Mouse (Mus musculus) thymus, adult 2 months (tissue): Measurements from ENCODE around the gene Zyg11a. TPM values are rescaled to one million over a fixed set of nuclear protein-coding genes. Genes with fewer than 3 reads are reported as not detected.
"Not testable (repeated sequence)": the region's sequence is repeated elsewhere in the genome, so short reads cannot be mapped to it uniquely, and the experiment has no call there.

Experiments used
- DNase-seq: peaks from one replicate; pipeline ENCODE4 v3.0.0; 2021
- H3K27ac ChIP-seq: fragments of 200-500 bp; 2 replicates; pipeline ENCODE4 v1.5.1; 2012; ENCODE audit warnings: low read length, control low read depth; ENCODE audit not compliant: control insufficient read depth, insufficient read depth
- H3K27me3 ChIP-seq: fragments of 200-500 bp; 2 replicates; pipeline ENCODE4 v1.6.1; 2012; ENCODE audit warnings: mild to moderate bottlenecking, low read length, moderate library complexity, mixed read lengths; ENCODE audit not compliant: control insufficient read depth, insufficient read depth
- H3K36me3 ChIP-seq: fragments of 200-500 bp; 2 replicates; pipeline ENCODE4 v1.6.1; 2012; ENCODE audit warnings: mild to moderate bottlenecking, low read length, moderate library complexity; ENCODE audit not compliant: control insufficient read depth, insufficient read depth
- H3K4me1 ChIP-seq: fragments of 200-500 bp; replicated peaks from 2 replicates; pipeline ENCODE4 v1.6.1; 2012; ENCODE audit warnings: low read length; ENCODE audit not compliant: control insufficient read depth, insufficient read depth
- H3K4me3 ChIP-seq: fragments of 200-500 bp; 2 replicates; pipeline ENCODE4 v1.5.1; 2012; ENCODE audit warnings: mild to moderate bottlenecking, low read length, control low read depth, moderate library complexity; ENCODE audit not compliant: control insufficient read depth, insufficient read depth
- CTCF ChIP-seq: fragments of 200-500 bp; IDR thresholded peaks from 2 replicates; pipeline ENCODE4 v1.5.1; 2012; ENCODE audit warnings: mild to moderate bottlenecking, control low read depth, low read length, moderate library complexity, borderline replicate concordance; ENCODE audit not compliant: control insufficient read depth, poor library complexity, insufficient read depth; ENCODE audit errors: extremely low read depth
- POLR2A ChIP-seq: fragments of 200-500 bp; IDR thresholded peaks from 2 replicates; pipeline ENCODE4 v1.6.1; 2012; ENCODE audit warnings: mild to moderate bottlenecking, low read length, control low read depth, moderate library complexity; ENCODE audit not compliant: control insufficient read depth, poor library complexity, insufficient read depth; ENCODE audit errors: extremely low read depth
- WGBS: fragments of 180-500 bp; shearing (Covaris S2); methylation state at CpG from one replicate; pipeline ENCODE4 v1.1.7; 2018; 5-methylcytosine and 5-hydroxymethylcytosine counted together
- polyA plus RNA-seq: library from polyadenylated mRNA; depleted of rRNA; stranded (reverse); fragments of >200 nt; gene quantifications from 2 replicates; pipeline ENCODE4 v1.2.3, GENCODE M21; 2012; rRNA removed

Gene Zyg11a
- polyA plus RNA-seq, 1 experiment: 0.24 TPM

DNA sequence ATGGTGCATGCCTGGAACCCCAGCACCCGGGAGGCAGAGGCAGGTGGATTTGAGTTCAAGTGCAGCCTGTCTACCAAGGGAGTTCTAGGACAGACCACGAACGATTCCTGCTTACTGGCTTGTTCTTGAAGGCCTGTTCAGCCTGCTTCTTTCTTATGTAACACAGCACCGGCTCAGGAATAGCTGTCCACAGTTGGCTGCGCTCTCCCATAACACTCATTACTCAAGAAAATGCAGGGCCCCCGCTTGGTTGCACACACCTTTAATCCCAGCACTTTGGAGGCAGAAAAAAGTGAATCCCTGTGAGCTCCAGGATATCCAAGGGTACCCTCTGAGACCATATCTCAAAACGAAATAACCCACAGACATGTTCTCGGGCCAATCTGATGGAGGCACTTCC, 55.9 kb downstream of the Zyg11a start:
- 94% methylated on average over 8 of the region's 8 CpGs for WGBS
- H3K4me1 ChIP-seq: peaks cover 4% of the 10 kb centered on the region

DNA sequence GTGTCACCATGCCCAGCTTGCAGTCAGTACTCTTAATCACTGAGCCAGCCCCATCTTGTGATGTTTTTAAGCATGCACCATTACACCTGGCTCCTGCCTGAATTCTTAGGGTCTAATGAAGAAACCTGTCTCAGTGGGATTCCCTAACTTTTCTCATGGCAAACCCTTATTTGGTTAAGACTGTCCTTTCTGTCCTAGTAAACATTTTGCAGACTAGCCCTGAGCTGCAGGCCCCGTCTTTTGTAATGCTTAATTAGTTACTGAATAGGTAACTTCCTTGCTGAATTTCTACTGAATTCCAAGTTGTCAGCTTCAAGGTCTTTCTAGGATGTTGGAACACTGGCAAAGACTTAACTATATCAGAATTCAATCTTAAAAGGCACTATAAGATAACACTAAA, 62.7 kb downstream of the Zyg11a start:
- not testable (repeated sequence) for H3K36me3 ChIP-seq, H3K4me3 ChIP-seq, DNase-seq, H3K4me1 ChIP-seq, H3K27ac ChIP-seq, H3K27me3 ChIP-seq
- WGBS: 92% methylated on average over 1 of the region's 1 CpGs

More for the DNA sequence above, 55.9 kb downstream of the Zyg11a start:
- H3K4me3 ChIP-seq: no peak overlapping the region
- no peak for DNase-seq
- H3K27ac ChIP-seq: no peak overlapping the region
- no peak for TF ChIP-seq CTCF
- TF ChIP-seq POLR2A: no peak
- H3K27me3 ChIP-seq: no peaks in the 10 kb centered on the region; the same call in 1 of the 2 replicates
- no peaks in the 10 kb centered on the region for H3K36me3 ChIP-seq

DNA sequence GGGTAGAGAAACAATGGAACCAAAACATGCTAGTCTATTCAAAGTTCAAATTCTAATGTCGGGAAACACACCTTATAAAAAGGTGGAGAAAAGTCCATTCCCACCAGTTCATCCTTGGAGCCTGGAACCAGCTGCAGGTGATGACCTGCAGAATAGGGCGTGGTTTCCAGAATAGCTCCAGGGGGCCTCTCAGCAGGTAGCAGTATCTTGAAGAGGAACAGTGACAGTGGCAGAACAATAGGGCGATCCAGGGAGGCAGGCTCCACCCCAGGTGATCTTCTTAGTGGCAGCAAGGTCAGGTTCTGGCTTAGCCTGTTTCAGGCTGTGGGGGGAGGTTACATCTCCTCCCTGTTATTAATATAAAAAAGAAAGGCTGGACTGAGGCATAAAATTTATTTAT, 72.3 kb downstream of the Zyg11a start:
- not testable (repeated sequence) for H3K4me3 ChIP-seq, DNase-seq, H3K27me3 ChIP-seq

DNA sequence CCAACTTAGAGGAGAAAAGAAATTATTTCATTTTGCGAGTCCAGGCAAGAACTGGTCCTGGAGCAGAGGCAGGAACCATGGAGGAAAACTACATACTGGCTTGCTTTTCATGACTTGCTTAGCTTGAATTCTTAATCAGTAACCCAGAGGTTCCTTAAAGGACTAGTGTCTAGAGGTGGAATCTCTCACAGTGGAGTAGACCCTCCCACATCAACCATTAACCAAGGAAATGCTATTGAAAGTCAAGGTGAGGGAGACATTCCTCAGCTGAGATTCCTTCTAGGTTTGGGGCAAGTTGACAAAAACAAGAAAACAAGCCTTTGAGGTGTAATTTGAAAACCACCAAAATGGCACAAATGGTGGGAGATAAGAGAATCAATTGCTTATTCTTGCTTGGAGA, 73.0 kb downstream of the Zyg11a start, which contains the start of gene Scp2:
Gene Scp2, minus strand, starts transcription at position 119 of the 400 bp plus-strand sequence.
- H3K27me3 ChIP-seq: no peaks in the 10 kb centered on the region
- no peak for TF ChIP-seq POLR2A
- TF ChIP-seq CTCF: no peak
- no peaks in the 10 kb centered on the region for H3K36me3 ChIP-seq
- H3K27ac ChIP-seq: no peak within 1 kb of the TSS
- H3K4me3 ChIP-seq: no peak within 1 kb of the TSS
- WGBS: 95% methylated on average over 1 of the region's 1 CpGs
- no peak for DNase-seq
- H3K4me1 ChIP-seq: no peaks in the 10 kb centered on the region

More for the DNA sequence above, 72.3 kb downstream of the Zyg11a start:
- not testable (repeated sequence) for H3K4me1 ChIP-seq, H3K36me3 ChIP-seq, H3K27ac ChIP-seq
- WGBS: 76% methylated on average over 3 of the region's 3 CpGs

DNA sequence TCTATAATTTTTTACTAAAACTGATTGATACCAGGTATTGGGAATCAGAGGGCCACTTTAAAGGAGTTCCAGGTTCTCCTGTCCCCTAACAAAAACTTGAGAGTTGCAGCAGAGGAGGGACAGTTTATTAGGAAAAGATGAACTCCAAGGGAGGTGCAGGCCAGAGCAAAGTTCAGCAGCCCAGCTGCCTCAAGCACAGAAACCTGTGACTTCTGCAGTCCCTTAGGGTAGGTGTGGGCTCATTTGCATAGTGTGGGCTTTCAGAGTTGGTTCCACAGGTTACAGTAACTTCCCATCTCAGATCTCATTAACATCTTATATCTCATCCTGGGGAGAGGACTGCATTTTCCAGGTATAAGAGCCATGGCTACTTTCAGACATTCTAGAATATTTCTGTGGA, 74.1 kb downstream of the Zyg11a start:
- no peak for DNase-seq
- no peaks in the 10 kb centered on the region for H3K36me3 ChIP-seq
- H3K4me3 ChIP-seq: no peak overlapping the region
- TF ChIP-seq CTCF (no peak), POLR2A (no peak)
- H3K27ac ChIP-seq: no peak overlapping the region
- no peaks in the 10 kb centered on the region for H3K27me3 ChIP-seq
- H3K4me1 ChIP-seq: no peaks in the 10 kb centered on the region

DNA sequence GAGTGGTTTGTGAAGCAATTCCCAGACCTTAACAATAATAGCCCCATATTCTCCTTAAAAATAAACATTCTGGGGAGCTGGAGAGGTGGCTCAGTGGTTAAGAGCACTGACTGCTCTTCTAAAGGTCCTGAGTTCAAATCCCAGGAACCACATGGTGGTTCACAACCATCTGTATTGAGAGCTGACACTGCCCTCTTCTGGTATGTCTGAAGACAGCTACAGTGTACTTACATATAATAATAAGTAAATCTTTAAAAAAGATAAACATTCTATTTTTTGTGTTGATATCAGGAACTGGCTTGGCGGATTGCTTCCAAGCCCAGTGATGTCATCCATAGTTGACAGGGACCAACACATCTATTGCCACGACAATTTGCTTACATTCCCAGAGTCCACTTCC, 74.7 kb downstream of the Zyg11a start:
- H3K4me3 ChIP-seq, H3K4me1 ChIP-seq, H3K27me3 ChIP-seq, H3K27ac ChIP-seq, DNase-seq, H3K36me3 ChIP-seq: not testable (repeated sequence)
- WGBS: 89% methylated on average over 2 of the region's 2 CpGs

DNA sequence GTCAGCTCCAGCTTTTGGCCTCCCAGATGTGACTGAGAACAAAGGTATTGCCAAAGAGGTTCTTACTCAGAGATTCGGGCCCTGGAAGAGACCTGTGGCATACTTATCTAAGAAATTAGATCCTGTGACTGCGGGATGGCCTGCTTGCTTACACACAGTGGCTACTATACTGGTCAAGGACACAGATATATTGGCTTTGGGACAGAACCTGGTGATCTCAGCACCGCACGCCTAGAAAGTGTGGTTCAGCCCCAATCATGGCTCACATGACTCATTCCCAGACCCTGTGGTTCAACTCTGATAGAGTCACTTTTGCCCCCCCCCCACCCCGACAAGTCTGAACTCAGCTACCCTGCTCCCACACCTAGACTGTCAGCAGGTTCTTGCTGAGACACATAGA, 80.9 kb downstream of the Zyg11a start:
- H3K36me3 ChIP-seq: no peaks in the 10 kb centered on the region
- H3K4me3 ChIP-seq: no peak overlapping the region
- H3K4me1 ChIP-seq: no peaks in the 10 kb centered on the region
- 91% methylated on average over 5 of the region's 5 CpGs for WGBS
- no peak for DNase-seq
- H3K27ac ChIP-seq: no peak overlapping the region
- no peaks in the 10 kb centered on the region for H3K27me3 ChIP-seq
- TF ChIP-seq CTCF (no peak), POLR2A (no peak)

Other genes with a start within 250 kb of the Zyg11a start
- 0.18 and 0.23 TPM in 2 replicates for gene Slc1a7, start 249.7 kb downstream of the Zyg11a start, polyA plus RNA-seq
- 5.7 and 12.0 TPM in 2 replicates for gene Podn, start 121.6 kb downstream of the Zyg11a start, polyA plus RNA-seq
- 92.7 and 103 TPM in 2 replicates for gene Scp2, start 73.0 kb downstream of the Zyg11a start, polyA plus RNA-seq
- gene Echdc2, start 52.6 kb downstream of the Zyg11a start, polyA plus RNA-seq: 9.4 and 14.7 TPM in 2 replicates
- 18.0 and 18.7 TPM in 2 replicates for gene Zyg11b, start 83.0 kb upstream of the Zyg11a start, polyA plus RNA-seq
- 9.4 and 10.0 TPM in 2 replicates for gene Coa7, start 110.1 kb upstream of the Zyg11a start, polyA plus RNA-seq
- gene Shisal2a, start 165.3 kb upstream of the Zyg11a start, polyA plus RNA-seq: not detected in 2 replicates
- gene Gpx7, start 188.9 kb upstream of the Zyg11a start, polyA plus RNA-seq: 3.7 and 4.7 TPM in 2 replicates
- gene Tut4, start 241.4 kb upstream of the Zyg11a start, polyA plus RNA-seq: 93.5 and 105 TPM in 2 replicates